Mouse (Mus musculus): Measurements from ENCODE around the gene Rps12-ps3.
A peak's percentile ranks its signal among the peaks of the same experiment; 100 is the strongest.

Gene Rps12-ps3

GRCm38 (mm10) chr19:59351151-59351889 is 29.2 kb downstream of the Rps12-ps3 start:
- no peak for DNase-seq

- DNase-seq, result no peak
Observed at GRCm38 (mm10) chr19:59352760-59353159, 30.7 kb downstream of the Rps12-ps3 start.

- DNase-seq, result no peak
Observed at GRCm38 (mm10) chr19:59354906-59355305, 32.8 kb downstream of the Rps12-ps3 start.

- DNase-seq, result no peak
Observed at GRCm38 (mm10) chr19:59356388-59356787, 34.3 kb downstream of the Rps12-ps3 start.

- peak; percentile 76 for DNase-seq
Observed at GRCm38 (mm10) chr19:59356843-59357595, 34.9 kb downstream of the Rps12-ps3 start.

GRCm38 (mm10) chr19:59357878-59358277 is 35.8 kb downstream of the Rps12-ps3 start:
- DNase-seq, result no peak

GRCm38 (mm10) chr19:59359202-59359601 is 37.1 kb downstream of the Rps12-ps3 start:
- peak; percentile 66 for DNase-seq

- DNase-seq, result peak; percentile 88
Observed at GRCm38 (mm10) chr19:59360486-59360896, 38.4 kb downstream of the Rps12-ps3 start.

- DNase-seq, result no peak
Observed at GRCm38 (mm10) chr19:59362646-59363045, 40.6 kb downstream of the Rps12-ps3 start.

- peak; percentile 42 for DNase-seq
Observed at GRCm38 (mm10) chr19:59363666-59364065, 41.6 kb downstream of the Rps12-ps3 start.

- no peak for DNase-seq
Observed at GRCm38 (mm10) chr19:59366724-59367123, 44.6 kb downstream of the Rps12-ps3 start.

GRCm38 (mm10) chr19:59367892-59368291 is 45.8 kb downstream of the Rps12-ps3 start:
- no peak for DNase-seq

GRCm38 (mm10) chr19:59371016-59371415 is 48.9 kb downstream of the Rps12-ps3 start:
- DNase-seq, result no peak

Measured in liver (tissue).